Mouse (Mus musculus): ENCODE measurements around the gene Gmppb. TPM values are rescaled to one million over a fixed set of nuclear protein-coding genes. Genes with fewer than 3 reads are reported as not detected.
"Not testable (repeated sequence)": the region's sequence is repeated elsewhere in the genome, so short reads cannot be mapped to it uniquely, and the experiment has no call there.

Gmppb gene
- 10 to 100 TPM; 14.7 to 17.5 TPM for total RNA-seq (2021)
- long read RNA-seq, experiment 1, transcript Gmppb-202 (9 exons, 2,702 nt): major isoform, 21 of 25 reads
- long read RNA-seq, experiment 1, partial matches to known transcripts: 1 of 25 reads
- long read RNA-seq, experiment 1, other reads (novel, unspliced or antisense): 2 of 25 reads
- long read RNA-seq, experiment 2, transcript Gmppb-202 (9 exons, 2,702 nt): major isoform, 13 of 18 reads
- long read RNA-seq, experiment 2, partial matches to known transcripts: 2 of 18 reads
- long read RNA-seq, experiment 2, other reads (novel, unspliced or antisense): 3 of 18 reads

- peak; percentile 94 to 98 for DNase-seq (ENCODE audit: low spot score in 2 of 2)
Observed at GRCm38 (mm10) chr9:108049016-108049455, at the start of gene Gmppb. TSS of gene Gmppb (plus strand) at chr9:108049242.

DNA sequence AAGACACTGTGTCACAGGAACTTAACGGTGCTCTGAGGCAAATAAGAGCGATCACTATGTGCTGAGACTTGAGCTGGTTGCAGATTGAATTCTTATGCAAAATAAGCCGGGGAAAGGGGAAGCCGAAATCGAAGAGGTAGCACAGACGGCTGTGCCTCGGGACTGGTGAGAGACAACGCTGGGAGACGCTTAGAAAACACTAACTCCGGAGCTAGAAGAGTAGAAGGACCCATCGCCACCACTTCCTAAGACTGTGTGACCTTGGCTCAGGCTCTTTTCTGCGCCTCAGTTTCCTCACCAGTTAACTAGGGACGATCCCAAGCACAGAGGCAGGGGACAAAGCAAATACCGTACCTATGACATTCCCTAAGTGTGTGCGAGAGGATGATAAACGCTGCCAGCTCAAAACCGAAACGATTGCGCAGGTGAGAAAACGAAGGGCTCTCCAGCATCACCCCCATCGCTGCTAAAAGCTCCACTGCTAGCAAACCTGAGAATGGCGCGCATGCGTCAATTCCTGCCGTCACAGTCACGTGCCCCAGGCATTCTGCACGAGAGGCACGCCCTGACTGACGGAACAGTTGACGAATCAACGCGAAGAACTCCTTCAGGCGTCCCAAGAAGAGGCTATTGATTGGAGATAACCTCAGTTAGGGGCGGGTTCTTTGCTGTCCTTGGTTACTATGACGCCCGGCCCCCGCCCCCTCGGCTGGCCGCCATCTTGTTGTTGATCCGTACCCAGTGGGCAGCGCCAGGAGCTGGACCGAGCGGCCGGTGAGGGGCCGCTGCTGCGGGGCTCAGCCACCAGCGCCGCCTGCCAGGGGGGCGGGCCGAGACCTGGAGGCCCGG, 46.9 kb upstream of the Gmppb start, which contains the start of gene Ip6k1:
Gene Ip6k1 (plus strand): TSS at position 580 of the 849 bp plus-strand sequence.
- DNase-seq (ENCODE audit: low spot score in 2 of 2): peak; percentile 100

DNA sequence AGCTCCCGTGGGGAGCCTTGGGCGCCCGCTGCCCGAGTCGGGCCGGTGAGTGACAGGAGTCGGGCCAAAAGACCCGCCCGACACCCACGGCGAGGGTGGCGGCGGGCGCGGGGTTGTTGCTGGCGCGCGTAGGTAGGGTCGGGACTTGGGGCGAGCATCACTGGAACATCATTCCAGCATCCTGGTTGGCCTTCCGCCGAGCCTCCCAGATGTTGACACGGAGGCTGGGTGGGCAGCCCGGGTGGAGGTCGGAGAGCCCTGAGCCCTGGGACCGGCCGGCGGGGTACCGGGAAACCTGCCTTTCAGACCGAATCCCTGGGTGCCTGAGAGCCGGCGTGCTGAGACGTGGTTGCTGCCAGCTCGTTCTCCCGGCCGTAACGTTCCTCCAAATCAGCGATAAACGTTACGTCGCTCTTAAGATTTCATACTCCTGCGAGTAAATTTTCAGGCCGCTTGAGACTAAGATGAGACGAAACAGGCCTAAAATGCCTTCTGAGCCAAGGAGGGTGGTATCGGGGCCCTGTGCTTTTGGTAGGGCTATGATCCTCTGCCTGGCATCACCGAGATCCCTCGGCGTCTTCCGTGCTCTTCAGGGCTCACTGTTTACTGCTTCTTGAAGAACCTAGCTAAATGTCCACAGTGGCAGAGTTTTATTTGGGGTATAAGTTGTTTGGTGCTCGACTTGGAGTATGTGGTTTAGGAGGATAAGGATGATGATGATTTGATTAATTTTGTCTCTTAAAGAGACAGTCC, 46.1 kb upstream of the Gmppb start:
- DNase-seq (ENCODE audit: low spot score in 2 of 2): no peak

DNA sequence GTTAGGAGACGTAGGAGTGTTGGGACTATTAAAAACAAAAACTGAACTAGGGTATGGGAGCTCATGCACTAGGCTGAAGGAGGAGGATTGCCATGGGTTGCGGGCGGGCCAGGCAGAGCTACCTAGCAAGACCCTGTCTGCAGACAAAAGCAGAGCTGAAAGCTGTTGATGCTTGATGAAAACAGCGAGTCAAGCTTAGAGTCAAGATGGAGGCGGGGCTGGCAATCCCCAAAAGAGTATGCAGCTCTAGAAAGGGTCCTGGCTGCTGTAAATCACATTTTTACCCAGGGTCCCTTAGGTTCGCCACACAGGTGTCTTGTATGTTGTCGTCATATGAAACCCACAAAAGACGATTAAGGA, 45.5 kb upstream of the Gmppb start:
- peak in 1 of 2 experiments; percentile 17 for DNase-seq (ENCODE audit: low spot score in 2 of 2)

- DNase-seq (ENCODE audit: low spot score in 2 of 2): no peak
Observed at GRCm38 (mm10) chr9:108008041-108008440, 41.0 kb upstream of the Gmppb start.

DNA sequence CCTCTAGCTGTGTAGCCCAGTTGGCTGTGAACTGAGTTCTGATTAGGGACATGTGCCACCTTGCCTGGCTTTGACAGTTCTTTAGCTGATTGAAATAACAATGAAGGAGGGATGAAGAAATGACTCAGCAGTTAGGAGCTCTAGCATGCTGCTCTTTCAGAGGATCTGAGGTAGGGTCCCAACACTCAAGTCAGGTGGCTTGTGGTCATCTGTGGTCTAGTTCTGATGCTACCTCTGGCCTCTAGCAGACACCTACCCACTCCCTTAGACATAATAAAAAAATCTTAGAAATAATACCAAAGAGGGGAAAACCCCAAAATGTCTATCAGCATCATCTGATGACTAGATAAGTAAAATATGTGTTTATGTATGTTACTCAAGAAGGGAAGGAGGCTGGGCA, 38.7 kb upstream of the Gmppb start:
- DNase-seq (ENCODE audit: low spot score in 2 of 2): no peak

- DNase-seq (ENCODE audit: low spot score in 2 of 2): not testable (repeated sequence)
Observed at GRCm38 (mm10) chr9:108013577-108013976, 35.5 kb upstream of the Gmppb start.

- no peak for DNase-seq (ENCODE audit: low spot score in 2 of 2)
Observed at GRCm38 (mm10) chr9:108017127-108017526, 31.9 kb upstream of the Gmppb start.

- no peak for DNase-seq (ENCODE audit: low spot score in 2 of 2)
Observed at GRCm38 (mm10) chr9:108020741-108021140, 28.3 kb upstream of the Gmppb start.

GRCm38 (mm10) chr9:108023216-108023615, 25.8 kb upstream of the Gmppb start:
- DNase-seq (ENCODE audit: low spot score in 2 of 2): no peak

DNA sequence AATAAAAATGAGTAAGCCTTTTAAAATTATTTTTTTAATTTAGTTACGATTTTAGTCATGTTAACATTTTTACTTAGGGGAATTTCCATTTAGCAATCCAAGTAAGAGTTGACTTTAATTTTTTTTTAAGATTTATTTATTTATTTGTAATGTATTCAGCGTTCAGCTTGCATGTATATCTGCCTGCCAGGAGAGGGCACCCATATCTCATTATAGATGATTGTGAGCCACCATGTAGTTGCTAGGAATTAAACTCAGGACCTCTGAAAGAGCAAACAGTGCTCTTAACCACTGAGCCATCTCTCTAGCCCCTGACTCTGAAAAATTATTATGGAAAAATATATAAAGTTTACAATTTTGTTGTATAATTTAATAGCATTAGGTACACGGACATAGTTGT, 22.5 kb upstream of the Gmppb start:
- DNase-seq (ENCODE audit: low spot score in 2 of 2): no peak

GRCm38 (mm10) chr9:108027867-108028266, 21.2 kb upstream of the Gmppb start:
- no peak for DNase-seq (ENCODE audit: low spot score in 2 of 2)

- no peak for DNase-seq (ENCODE audit: low spot score in 2 of 2)
Observed at GRCm38 (mm10) chr9:108032126-108032525, 16.9 kb upstream of the Gmppb start.

GRCm38 (mm10) chr9:108035331-108036156, 13.5 kb upstream of the Gmppb start:
- DNase-seq (ENCODE audit: low spot score in 2 of 2): no peak

- no peak for DNase-seq (ENCODE audit: low spot score in 2 of 2)
Observed at GRCm38 (mm10) chr9:108044751-108045492, 4.1 kb upstream of the Gmppb start.

DNA sequence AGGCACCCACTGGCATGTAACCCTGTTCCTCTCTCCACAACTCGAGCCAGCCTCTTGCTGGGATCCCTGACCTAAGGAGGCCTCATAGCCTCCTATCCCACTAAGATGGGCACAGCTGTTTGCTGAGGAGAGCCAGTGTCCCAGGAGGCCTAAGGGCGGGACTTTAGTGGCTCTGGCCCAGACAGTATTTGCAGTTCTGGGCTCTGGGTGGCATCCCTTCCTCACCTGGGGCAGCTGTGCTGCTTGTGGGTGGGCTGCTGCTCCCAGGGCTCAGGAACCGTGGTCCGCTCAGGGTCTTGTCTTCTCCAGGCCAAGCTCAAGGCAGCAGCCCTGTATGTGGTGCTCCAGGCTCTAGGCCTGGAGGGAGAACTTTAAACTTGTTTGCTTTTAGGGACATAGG, 2.5 kb upstream of the Gmppb start:
- DNase-seq (ENCODE audit: low spot score in 2 of 2): no peak

- DNase-seq (ENCODE audit: low spot score in 2 of 2): no peak
Observed at GRCm38 (mm10) chr9:108047601-108048565, 1.2 kb upstream of the Gmppb start.

- DNase-seq (ENCODE audit: low spot score in 2 of 2): no peak
Observed at GRCm38 (mm10) chr9:108048566-108048955, 481 bp upstream of the Gmppb start.

Measured in layer of hippocampus, postnatal 14 days (tissue).